Mouse (Mus musculus): ENCODE data around the gene Fxyd3.

Gene Fxyd3

GRCm38 (mm10) chr7:31086175-31086755 lies 9.8 kb upstream of the Fxyd3 start:
- no peaks in the 10 kb centered on the region for H3K27me3 ChIP-seq (ENCODE audit: control insufficient read depth, insufficient read depth, low read length, poor library complexity, severe bottlenecking)
- DNase-seq (ENCODE audit: low read depth, low spot score), result no peak
- H3K36me3 ChIP-seq (ENCODE audit: control insufficient read depth, insufficient read depth, low read length, poor library complexity, severe bottlenecking), result no peaks in the 10 kb centered on the region

- H3K36me3 ChIP-seq (ENCODE audit: control insufficient read depth, insufficient read depth, low read length, poor library complexity, severe bottlenecking), result no peaks in the 10 kb centered on the region
- no peaks in the 10 kb centered on the region for H3K27me3 ChIP-seq (ENCODE audit: control insufficient read depth, insufficient read depth, low read length, poor library complexity, severe bottlenecking)
- no peak for DNase-seq (ENCODE audit: low read depth, low spot score)
Measured at GRCm38 (mm10) chr7:31085171-31085570, 8.7 kb upstream of the Fxyd3 start.

- no peaks in the 10 kb centered on the region for H3K36me3 ChIP-seq (ENCODE audit: control insufficient read depth, insufficient read depth, low read length, poor library complexity, severe bottlenecking)
- DNase-seq (ENCODE audit: low read depth, low spot score), result no peak
- no peaks in the 10 kb centered on the region for H3K27me3 ChIP-seq (ENCODE audit: control insufficient read depth, insufficient read depth, low read length, poor library complexity, severe bottlenecking)
Measured at GRCm38 (mm10) chr7:31084140-31084539, 7.6 kb upstream of the Fxyd3 start.

GRCm38 (mm10) chr7:31082831-31083588 lies 6.5 kb upstream of the Fxyd3 start:
- Histone ChIP-seq H3K27me3 (ENCODE audit: control insufficient read depth, insufficient read depth, low read length, poor library complexity, severe bottlenecking) (no peaks in the 10 kb centered on the region), H3K36me3 (ENCODE audit: control insufficient read depth, insufficient read depth, low read length, poor library complexity, severe bottlenecking) (no peaks in the 10 kb centered on the region)
- DNase-seq (ENCODE audit: low read depth, low spot score), result no peak

- Histone ChIP-seq H3K27me3 (ENCODE audit: control insufficient read depth, insufficient read depth, low read length, poor library complexity, severe bottlenecking) (no peaks in the 10 kb centered on the region), H3K36me3 (ENCODE audit: control insufficient read depth, insufficient read depth, low read length, poor library complexity, severe bottlenecking) (no peaks in the 10 kb centered on the region)
- DNase-seq (ENCODE audit: low read depth, low spot score), result no peak
Measured at GRCm38 (mm10) chr7:31082106-31082505, 5.6 kb upstream of the Fxyd3 start.

GRCm38 (mm10) chr7:31081106-31081505 lies 4.6 kb upstream of the Fxyd3 start:
- H3K27me3 ChIP-seq (ENCODE audit: control insufficient read depth, insufficient read depth, low read length, poor library complexity, severe bottlenecking), result no peaks in the 10 kb centered on the region
- no peak for DNase-seq (ENCODE audit: low read depth, low spot score)
- no peaks in the 10 kb centered on the region for H3K36me3 ChIP-seq (ENCODE audit: control insufficient read depth, insufficient read depth, low read length, poor library complexity, severe bottlenecking)

GRCm38 (mm10) chr7:31080611-31081010 lies 4.1 kb upstream of the Fxyd3 start:
- no peaks in the 10 kb centered on the region for H3K27me3 ChIP-seq (ENCODE audit: control insufficient read depth, insufficient read depth, low read length, poor library complexity, severe bottlenecking)
- DNase-seq (ENCODE audit: low read depth, low spot score), result no peak
- no peaks in the 10 kb centered on the region for H3K36me3 ChIP-seq (ENCODE audit: control insufficient read depth, insufficient read depth, low read length, poor library complexity, severe bottlenecking)

- Histone ChIP-seq H3K36me3 (ENCODE audit: control insufficient read depth, insufficient read depth, low read length, poor library complexity, severe bottlenecking) (no peaks in the 10 kb centered on the region), H3K27me3 (ENCODE audit: control insufficient read depth, insufficient read depth, low read length, poor library complexity, severe bottlenecking) (no peaks in the 10 kb centered on the region)
- DNase-seq (ENCODE audit: low read depth, low spot score), result no peak
Measured at GRCm38 (mm10) chr7:31079670-31080069, 3.2 kb upstream of the Fxyd3 start.

- DNase-seq (ENCODE audit: low read depth, low spot score), result peak; percentile 74
- H3K27me3 ChIP-seq (ENCODE audit: control insufficient read depth, insufficient read depth, low read length, poor library complexity, severe bottlenecking), result no peaks in the 10 kb centered on the region
- H3K36me3 ChIP-seq (ENCODE audit: control insufficient read depth, insufficient read depth, low read length, poor library complexity, severe bottlenecking), result no peaks in the 10 kb centered on the region
Measured at GRCm38 (mm10) chr7:31077885-31078445, 1.5 kb upstream of the Fxyd3 start.

- no peak for DNase-seq (ENCODE audit: low read depth, low spot score)
- Histone ChIP-seq H3K27me3 (ENCODE audit: control insufficient read depth, insufficient read depth, low read length, poor library complexity, severe bottlenecking) (no peaks in the 10 kb centered on the region), H3K36me3 (ENCODE audit: control insufficient read depth, insufficient read depth, low read length, poor library complexity, severe bottlenecking) (no peaks in the 10 kb centered on the region)
Measured at GRCm38 (mm10) chr7:31077470-31077869, 966 bp upstream of the Fxyd3 start.

- DNase-seq (ENCODE audit: low read depth, low spot score), result no peak
- H3K36me3 ChIP-seq (ENCODE audit: control insufficient read depth, insufficient read depth, low read length, poor library complexity, severe bottlenecking), result no peaks in the 10 kb centered on the region
- H3K27me3 ChIP-seq (ENCODE audit: control insufficient read depth, insufficient read depth, low read length, poor library complexity, severe bottlenecking), result no peaks in the 10 kb centered on the region
Measured at GRCm38 (mm10) chr7:31074713-31075069, 1.8 kb downstream of the Fxyd3 start.

- H3K27me3 ChIP-seq (ENCODE audit: control insufficient read depth, insufficient read depth, low read length, poor library complexity, severe bottlenecking), result no peaks in the 10 kb centered on the region
- DNase-seq (ENCODE audit: low read depth, low spot score), result no peak
Measured at GRCm38 (mm10) chr7:31074061-31074712, 2.3 kb downstream of the Fxyd3 start.

GRCm38 (mm10) chr7:31073546-31073945 lies 3.0 kb downstream of the Fxyd3 start:
- no peaks in the 10 kb centered on the region for H3K27me3 ChIP-seq (ENCODE audit: control insufficient read depth, insufficient read depth, low read length, poor library complexity, severe bottlenecking)
- H3K36me3 ChIP-seq (ENCODE audit: control insufficient read depth, insufficient read depth, low read length, poor library complexity, severe bottlenecking), result no peaks in the 10 kb centered on the region
- no peak for DNase-seq (ENCODE audit: low read depth, low spot score)

More at GRCm38 (mm10) chr7:31074061-31074712, 2.3 kb downstream of the Fxyd3 start:
- H3K36me3 ChIP-seq (ENCODE audit: control insufficient read depth, insufficient read depth, low read length, poor library complexity, severe bottlenecking), result no peaks in the 10 kb centered on the region

- Histone ChIP-seq H3K36me3 (ENCODE audit: control insufficient read depth, insufficient read depth, low read length, poor library complexity, severe bottlenecking) (no peaks in the 10 kb centered on the region), H3K27me3 (ENCODE audit: control insufficient read depth, insufficient read depth, low read length, poor library complexity, severe bottlenecking) (no peaks in the 10 kb centered on the region)
Measured at GRCm38 (mm10) chr7:31072326-31072725, 4.2 kb downstream of the Fxyd3 start.

GRCm38 (mm10) chr7:31070324-31070723 lies 6.2 kb downstream of the Fxyd3 start:
- no peak for DNase-seq (ENCODE audit: low read depth, low spot score)
- Histone ChIP-seq H3K36me3 (ENCODE audit: control insufficient read depth, insufficient read depth, low read length, poor library complexity, severe bottlenecking) (no peaks in the 10 kb centered on the region), H3K27me3 (ENCODE audit: control insufficient read depth, insufficient read depth, low read length, poor library complexity, severe bottlenecking) (no peaks in the 10 kb centered on the region)

More at GRCm38 (mm10) chr7:31072326-31072725, 4.2 kb downstream of the Fxyd3 start:
- no peak for DNase-seq (ENCODE audit: low read depth, low spot score)
